Mouse (Mus musculus) hindbrain, embryonic 13.5 days (tissue): ENCODE results near the gene Mtfp1. TPM values are rescaled to one million over a fixed set of nuclear protein-coding genes. Genes with fewer than 3 reads are reported as not detected.
A peak's percentile ranks its signal among the peaks of the same experiment; 100 is the strongest.

Experiments
- ATAC-seq: fragments of 200-750 bp; cut with Nextera tagmentation; 2 replicates; pipeline ENCODE4 v1.8.0; 2017; ENCODE audit warnings: moderate TSS enrichment; ENCODE audit not compliant: low FRiP score
- H3K27ac ChIP-seq: fragments of 300-500 bp; sonication (generic); 2 replicates; pipeline ENCODE4 v1.5.1; 2015; ENCODE audit warnings: inconsistent platforms, mild to moderate bottlenecking, moderate library complexity
- H3K27me3 ChIP-seq: fragments of 300-500 bp; sonication (generic); 2 replicates; pipeline ENCODE4 v1.6.1; 2015; ENCODE audit warnings: mild to moderate bottlenecking, inconsistent platforms
- H3K36me3 ChIP-seq: fragments of 300-500 bp; sonication (generic); 2 replicates; pipeline ENCODE4 v1.6.1; 2015; ENCODE audit warnings: mild to moderate bottlenecking, inconsistent platforms
- H3K4me1 ChIP-seq: fragments of 300-500 bp; sonication (generic); replicated peaks from 2 replicates; pipeline ENCODE4 v1.6.1; 2015; ENCODE audit warnings: inconsistent platforms
- H3K4me2 ChIP-seq: fragments of 300-500 bp; sonication (generic); 2 replicates; pipeline ENCODE4 v1.6.1; 2015; ENCODE audit warnings: inconsistent platforms, mild to moderate bottlenecking, moderate library complexity
- H3K4me3 ChIP-seq: fragments of 300-500 bp; sonication (generic); 2 replicates; pipeline ENCODE4 v1.5.1; 2015; ENCODE audit warnings: mild to moderate bottlenecking, inconsistent platforms
- H3K9ac ChIP-seq: fragments of 300-500 bp; sonication (generic); 2 replicates; pipeline ENCODE4 v1.6.1; 2015; ENCODE audit warnings: mild to moderate bottlenecking, inconsistent platforms
- H3K9me3 ChIP-seq: fragments of 300-500 bp; sonication (generic); 2 replicates; pipeline ENCODE4 v1.6.1; 2016; ENCODE audit warnings: inconsistent platforms
- WGBS: fragments of 180-500 bp; shearing (Covaris S2); methylation state at CpG from one replicate; pipeline ENCODE4 v1.1.7; 2015; 5-methylcytosine and 5-hydroxymethylcytosine counted together
- microRNA-seq: library from miRNA; unstranded; fragments of <30 nt; microRNA quantifications from one replicate; pipeline ENCODE4, GENCODE M21; 2016
- polyA plus RNA-seq: library from polyadenylated mRNA; unstranded; fragments of >200 nt; fragmentation: Nextera tagmentation; extraction: Ambion mirVana; gene quantifications from 2 replicates; pipeline ENCODE4 v1.2.1, GENCODE M21; 2015

Gene Mtfp1
- polyA plus RNA-seq, 1 experiment from 2014 or later = 5.7 TPM

DNA sequence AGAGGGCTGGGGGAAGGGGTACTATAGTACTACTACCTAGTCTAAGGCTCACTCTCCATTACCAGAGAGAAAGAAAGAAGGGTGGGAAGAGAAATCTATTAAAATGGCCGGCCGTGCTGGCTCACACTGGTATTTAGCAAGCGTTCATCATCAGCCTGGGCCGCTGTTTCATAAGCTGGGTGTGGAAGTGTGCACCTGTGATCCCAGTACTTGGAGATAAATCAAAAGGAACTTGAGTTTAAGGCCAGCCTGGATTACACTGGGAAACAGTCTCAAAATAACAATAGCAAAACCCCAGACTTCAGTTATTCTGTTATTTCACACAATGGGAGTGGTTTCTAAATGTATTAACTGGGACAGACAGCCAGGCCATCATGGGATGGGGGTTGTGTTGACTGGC is 32.7 kb downstream of the Mtfp1 start:
- Histone ChIP-seq H3K9me3 (no peaks in the 10 kb centered on the region), H3K27ac (no peak overlapping the region), H3K4me1 (no peaks in the 10 kb centered on the region), H3K4me2 (no peak overlapping the region), H3K4me3 (no peak overlapping the region), H3K9ac (no peak overlapping the region), H3K27me3 (0 out of 2 replicates have a peak, but pooled peaks cover 6% of the 10 kb centered on the region), H3K36me3 (no peaks in the 10 kb centered on the region)
- 96% methylated on average over 4 of the region's 4 CpGs for WGBS
- no peak for ATAC-seq

DNA sequence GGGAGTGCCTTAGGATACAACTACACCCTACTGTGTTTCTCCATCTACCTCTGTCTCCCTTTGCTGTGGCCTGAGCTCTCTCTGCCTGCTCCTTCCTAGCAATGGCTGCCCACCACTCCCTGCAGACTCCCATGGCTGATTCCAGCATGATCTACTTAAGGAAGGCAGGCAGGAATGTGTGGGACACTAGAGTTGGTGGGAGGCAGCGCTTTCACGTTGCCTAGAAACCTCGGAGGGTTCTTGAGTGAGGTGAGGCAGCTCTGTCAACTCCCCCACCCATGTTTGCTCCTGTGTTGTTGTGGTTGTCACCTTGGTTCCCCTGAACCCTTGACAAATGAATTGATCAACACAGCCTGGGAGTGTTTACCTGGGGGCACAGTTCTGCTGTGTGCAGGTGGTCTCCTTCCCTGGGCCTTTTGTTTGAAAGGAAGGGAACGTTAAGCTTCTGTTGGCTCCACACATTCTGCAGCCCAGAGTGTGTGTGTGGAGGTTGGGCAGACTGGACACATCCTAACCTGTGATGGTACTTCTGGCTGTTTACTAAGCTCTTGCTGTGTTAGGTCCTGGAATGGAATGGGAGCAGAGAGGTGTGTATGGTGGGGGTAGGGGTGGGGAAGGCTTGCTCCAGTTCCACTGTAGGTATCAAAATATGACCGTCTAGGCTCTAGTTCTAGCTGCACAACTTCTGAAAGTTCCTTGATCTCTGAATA is 34.2 kb downstream of the Mtfp1 start:
- Histone ChIP-seq H3K36me3 (no peaks in the 10 kb centered on the region), H3K4me3 (no peak overlapping the region), H3K9ac (no peak overlapping the region), H3K27me3 (0 out of 2 replicates have a peak, but pooled peaks cover 6% of the 10 kb centered on the region), H3K27ac (no peak overlapping the region), H3K9me3 (no peaks in the 10 kb centered on the region), H3K4me1 (no peaks in the 10 kb centered on the region), H3K4me2 (no peak overlapping the region)
- 82% methylated on average over 5 of the region's 5 CpGs for WGBS
- ATAC-seq = no peak

- Histone ChIP-seq H3K4me3 (no peak overlapping the region), H3K27ac (no peak overlapping the region), H3K36me3 (no peaks in the 10 kb centered on the region), H3K9me3 (no peaks in the 10 kb centered on the region), H3K4me1 (no peaks in the 10 kb centered on the region), H3K4me2 (no peak overlapping the region), H3K9ac (no peak overlapping the region), H3K27me3 (no peaks in the 10 kb centered on the region)
- ATAC-seq = no peak
- WGBS = 18% methylated on average over 5 of the region's 5 CpGs
Measured at GRCm38 (mm10) chr11:4053586-4053985, 41.7 kb downstream of the Mtfp1 start.

DNA sequence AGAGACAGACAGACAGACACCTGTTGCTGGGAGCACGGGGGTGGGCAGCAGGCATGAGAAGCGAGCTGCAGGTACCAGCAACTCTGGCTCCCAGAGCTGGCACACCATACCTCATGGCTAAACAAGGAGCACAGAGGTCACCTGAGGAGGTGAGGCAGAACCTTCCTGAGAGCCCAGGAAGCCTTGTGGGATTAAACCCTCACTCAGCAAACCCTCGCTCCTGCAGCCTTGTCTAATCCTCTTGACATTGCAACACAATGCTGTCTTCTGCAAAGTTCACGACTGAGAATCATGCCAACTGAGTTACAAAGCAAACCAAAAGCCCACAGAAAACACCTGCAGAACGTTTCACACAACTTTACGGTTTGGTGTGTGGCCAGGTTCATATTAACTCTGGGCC is 46.8 kb downstream of the Mtfp1 start:
- ATAC-seq = no peak
- Histone ChIP-seq H3K36me3 (no peaks in the 10 kb centered on the region), H3K4me2 (no peak overlapping the region), H3K27me3 (no peaks in the 10 kb centered on the region), H3K9ac (no peak overlapping the region), H3K27ac (no peak overlapping the region), H3K9me3 (no peaks in the 10 kb centered on the region), H3K4me1 (no peaks in the 10 kb centered on the region), H3K4me3 (no peak overlapping the region)
- 88% methylated on average over 6 of the region's 6 CpGs for WGBS

GRCm38 (mm10) chr11:4047766-4048165 is 47.5 kb downstream of the Mtfp1 start:
- Histone ChIP-seq H3K9ac (no peak overlapping the region), H3K9me3 (no peaks in the 10 kb centered on the region), H3K27me3 (no peaks in the 10 kb centered on the region), H3K4me3 (no peak overlapping the region), H3K4me2 (no peak overlapping the region), H3K27ac (no peak overlapping the region), H3K4me1 (no peaks in the 10 kb centered on the region), H3K36me3 (no peaks in the 10 kb centered on the region)
- WGBS = 97% methylated on average over 2 of the region's 2 CpGs
- ATAC-seq = no peak

DNA sequence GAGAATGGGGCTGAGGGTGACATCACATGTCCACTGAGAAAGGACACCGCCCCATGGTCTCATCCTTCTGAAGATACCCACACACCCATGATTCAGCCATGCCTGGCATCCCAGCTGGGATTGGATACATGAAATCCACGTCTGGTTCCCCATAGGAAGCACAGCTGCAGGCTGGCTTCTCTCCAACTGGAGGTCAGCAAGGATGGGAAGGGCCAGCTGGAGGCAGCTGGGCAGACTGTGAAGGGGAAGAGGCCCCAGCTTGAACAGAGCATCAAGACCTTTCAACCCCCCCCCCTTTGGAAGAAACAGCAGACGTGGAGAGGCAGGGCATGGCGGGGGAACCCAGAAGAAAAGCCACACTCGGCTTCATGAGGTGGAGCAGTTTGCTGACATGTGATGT is 48.7 kb downstream of the Mtfp1 start:
- Histone ChIP-seq H3K9ac (no peak overlapping the region), H3K27ac (no peak overlapping the region), H3K4me3 (no peak overlapping the region), H3K4me1 (no peaks in the 10 kb centered on the region), H3K27me3 (no peaks in the 10 kb centered on the region), H3K4me2 (no peak overlapping the region), H3K9me3 (no peaks in the 10 kb centered on the region), H3K36me3 (no peaks in the 10 kb centered on the region)
- 69% methylated on average over 5 of the region's 5 CpGs for WGBS
- ATAC-seq = no peak

GRCm38 (mm10) chr11:4043081-4043480 is 52.2 kb downstream of the Mtfp1 start:
- 92% methylated on average over 7 of the region's 7 CpGs for WGBS
- H3K36me3 ChIP-seq = no peaks in the 10 kb centered on the region

More at GRCm38 (mm10) chr11:4043081-4043480, 52.2 kb downstream of the Mtfp1 start:
- Histone ChIP-seq H3K9ac (no peak overlapping the region), H3K9me3 (no peaks in the 10 kb centered on the region), H3K27me3 (no peaks in the 10 kb centered on the region), H3K27ac (no peak overlapping the region), H3K4me1 (no peaks in the 10 kb centered on the region), H3K4me2 (no peak overlapping the region), H3K4me3 (no peak overlapping the region)
- no peak for ATAC-seq

Small RNAs within 50 kb of the gene (microRNA-seq; reads per million reads assigned to microRNA genes)
- gene Mir3060 = 5.4 reads per million, percentile 16 among the genes with 10 or more reads in this experiment

Other genes starting within 250 kb of the Mtfp1 start
- gene Osbp2, start 231.5 kb downstream of the Mtfp1 start, polyA plus RNA-seq = 14.5 and 17.4 TPM in 2 replicates
- gene 4921536K21Rik, start 200.3 kb downstream of the Mtfp1 start, polyA plus RNA-seq = 0.47 and 0.84 TPM in 2 replicates
- gene Dusp18, start 200.2 kb downstream of the Mtfp1 start, polyA plus RNA-seq = 33.8 and 35.2 TPM in 2 replicates
- gene Slc35e4, start 180.8 kb downstream of the Mtfp1 start, polyA plus RNA-seq = 11.1 and 11.4 TPM in 2 replicates
- 28.4 and 28.5 TPM in 2 replicates for gene Tcn2, start 163.3 kb downstream of the Mtfp1 start, polyA plus RNA-seq
- gene Pes1, start 131.5 kb downstream of the Mtfp1 start, polyA plus RNA-seq = 60.7 and 60.9 TPM in 2 replicates
- gene 4930556J24Rik, start 118.7 kb downstream of the Mtfp1 start, polyA plus RNA-seq = not detected in 2 replicates
- 4.0 and 4.3 TPM in 2 replicates for gene Gal3st1, start 111.8 kb downstream of the Mtfp1 start, polyA plus RNA-seq
- not detected in 2 replicates for gene Sec14l4, start 64.0 kb downstream of the Mtfp1 start, polyA plus RNA-seq
- gene Sec14l3, start 30.6 kb downstream of the Mtfp1 start, polyA plus RNA-seq = 0.08 and 0.35 TPM in 2 replicates
- 2.3 and 3.4 TPM in 2 replicates for gene Sec14l2, start 28.0 kb upstream of the Mtfp1 start, polyA plus RNA-seq
- 42.9 and 44.0 TPM in 2 replicates for gene Rnf215, start 39.8 kb upstream of the Mtfp1 start, polyA plus RNA-seq
- gene Ccdc157, start 64.8 kb upstream of the Mtfp1 start, polyA plus RNA-seq = 7.2 and 8.1 TPM in 2 replicates
- gene Sf3a1, start 64.9 kb upstream of the Mtfp1 start, polyA plus RNA-seq = 54.3 and 55.1 TPM in 2 replicates
- 26.1 and 28.0 TPM in 2 replicates for gene Tbc1d10a, start 91.3 kb upstream of the Mtfp1 start, polyA plus RNA-seq
- 2.2 and 2.3 TPM in 2 replicates for gene Castor1, start 122.8 kb upstream of the Mtfp1 start, polyA plus RNA-seq
- gene Osm, start 141.0 kb upstream of the Mtfp1 start, polyA plus RNA-seq = 0.14 TPM in 1 of 2 replicates, not detected in the other
- gene Lif, start 162.1 kb upstream of the Mtfp1 start, polyA plus RNA-seq = 0.08 TPM in 1 of 2 replicates, not detected in the other